Mouse (Mus musculus): ENCODE measurements at regions not wholly inside any gene's neighbourhood (a gene's known extent, or its start where the extent isn't known, plus 50 kb on each side); places are given as distances from the start of the nearest gene placed in this dataset.

DNA sequence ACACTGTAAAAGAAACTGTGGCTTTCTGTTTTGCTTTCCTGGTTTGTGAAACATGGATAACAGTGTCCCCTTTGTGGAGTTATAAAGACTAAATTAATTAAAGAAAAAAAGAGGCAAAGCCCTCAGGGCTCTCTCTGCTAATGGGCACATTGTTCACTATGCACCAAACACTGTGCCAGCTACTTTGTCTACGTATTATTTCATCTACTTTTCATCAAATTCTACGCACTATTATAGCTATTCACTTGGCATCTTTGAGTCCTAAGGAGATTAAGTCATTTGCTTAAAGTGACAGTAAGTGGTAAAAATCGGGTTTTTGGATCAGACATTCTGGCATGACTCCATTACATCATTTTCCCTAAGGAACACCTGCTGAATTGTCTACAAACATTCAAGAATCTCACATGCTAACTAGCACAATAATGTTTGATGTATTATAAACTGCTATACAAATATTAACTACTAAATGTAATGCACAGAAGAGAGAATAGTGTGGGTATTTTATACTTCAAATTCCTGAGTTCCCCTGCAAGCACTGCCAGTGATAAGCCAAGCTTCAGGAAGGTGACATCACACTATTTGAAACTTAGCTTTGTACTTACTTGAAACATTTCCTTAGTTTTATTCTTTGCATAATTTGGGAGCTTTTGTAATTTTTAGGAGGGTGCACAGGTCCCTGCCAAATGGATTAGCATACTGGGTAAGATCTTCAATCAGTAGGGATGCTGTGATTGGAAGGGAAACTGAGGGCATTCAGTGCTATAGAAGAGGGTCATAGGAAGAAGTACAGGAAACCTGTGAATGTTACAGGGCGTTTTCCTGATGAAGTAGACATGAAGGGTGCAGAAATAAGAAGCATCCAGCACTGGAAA lies 504.7 kb upstream of the Sel1l start:
- H3K4me3 ChIP-seq, result no peak overlapping the region
- no peak overlapping the region for H3K4me2 ChIP-seq (replicated peaks)
- no peak for ATAC-seq (ENCODE audit: low FRiP score, low read depth)
- WGBS, result 71% methylated on average over 4 of the region's 4 CpGs
- no peak overlapping the region for H3K27ac ChIP-seq
- H3K9ac ChIP-seq, result no peak overlapping the region
- no peaks in the 10 kb centered on the region for H3K27me3 ChIP-seq
- H3K36me3 ChIP-seq, result no peaks in the 10 kb centered on the region
- H3K9me3 ChIP-seq, result no peaks in the 10 kb centered on the region
- no peaks in the 10 kb centered on the region for H3K4me1 ChIP-seq

DNA sequence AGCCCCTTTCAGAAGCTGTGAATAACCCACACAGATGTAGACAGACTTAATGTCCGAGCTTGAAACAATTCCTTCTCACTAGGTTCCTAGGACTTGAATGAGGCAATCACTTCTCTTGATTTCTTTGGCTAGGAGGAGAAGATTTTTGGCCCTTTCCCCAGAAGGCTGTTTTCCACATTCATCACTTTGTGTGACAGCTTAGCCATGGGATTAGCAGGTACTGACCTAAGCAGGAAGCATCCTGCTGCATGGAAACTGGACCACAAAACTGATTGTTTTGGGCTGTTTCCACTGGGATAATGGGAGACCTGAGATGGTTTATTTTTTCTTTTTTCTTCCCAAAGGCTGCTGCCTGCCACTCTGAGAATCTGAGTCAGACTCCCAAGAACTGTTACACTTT lies 469.3 kb upstream of the Sel1l start:
- WGBS, result 67% methylated on average over 1 of the region's 1 CpGs
- no peaks in the 10 kb centered on the region for H3K36me3 ChIP-seq
- H3K27ac ChIP-seq, result no peak overlapping the region
- no peaks in the 10 kb centered on the region for H3K4me1 ChIP-seq
- no peak overlapping the region for H3K4me2 ChIP-seq (replicated peaks)
- ATAC-seq (ENCODE audit: low FRiP score, low read depth), result no peak
- H3K27me3 ChIP-seq, result no peaks in the 10 kb centered on the region
- H3K9ac ChIP-seq, result no peak overlapping the region
- H3K4me3 ChIP-seq, result no peak overlapping the region
- H3K9me3 ChIP-seq, result no peaks in the 10 kb centered on the region

DNA sequence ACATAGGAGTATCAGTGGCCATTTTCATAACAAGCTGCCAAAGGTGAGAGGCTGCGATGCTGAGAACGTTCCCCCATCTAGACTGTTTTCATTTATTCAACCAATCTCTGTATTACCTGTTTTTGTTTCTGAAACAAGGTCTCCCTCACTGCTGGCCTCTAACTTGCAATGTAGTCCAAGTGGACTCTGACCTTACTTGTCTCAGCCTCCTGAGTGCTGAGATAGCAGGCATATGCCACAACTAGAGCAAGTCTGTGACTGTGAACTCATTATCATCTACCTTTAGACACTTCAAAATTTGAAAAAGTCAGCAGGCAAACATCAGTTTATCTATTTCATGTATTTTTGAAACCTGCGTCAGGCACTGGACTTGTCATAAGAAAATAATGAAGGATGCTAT lies 468.7 kb upstream of the Sel1l start:
- no peaks in the 10 kb centered on the region for H3K4me1 ChIP-seq
- no peak overlapping the region for H3K4me2 ChIP-seq (replicated peaks)
- no peaks in the 10 kb centered on the region for H3K27me3 ChIP-seq
- H3K4me3 ChIP-seq, result no peak overlapping the region
- H3K36me3 ChIP-seq, result no peaks in the 10 kb centered on the region
- no peak overlapping the region for H3K27ac ChIP-seq
- 91% methylated on average over 3 of the region's 3 CpGs for WGBS
- H3K9ac ChIP-seq, result no peak overlapping the region
- no peaks in the 10 kb centered on the region for H3K9me3 ChIP-seq
- ATAC-seq (ENCODE audit: low FRiP score, low read depth), result no peak

GRCm38 (mm10) chr12:92316285-92316684 lies 467.3 kb upstream of the Sel1l start:
- no peak for ATAC-seq (ENCODE audit: low FRiP score, low read depth)
- Histone ChIP-seq H3K4me2 (replicated peaks) (no peak overlapping the region), H3K9me3 (no peaks in the 10 kb centered on the region), H3K36me3 (no peaks in the 10 kb centered on the region), H3K9ac (no peak overlapping the region), H3K4me1 (no peaks in the 10 kb centered on the region), H3K27me3 (no peaks in the 10 kb centered on the region), H3K4me3 (no peak overlapping the region), H3K27ac (no peak overlapping the region)

DNA sequence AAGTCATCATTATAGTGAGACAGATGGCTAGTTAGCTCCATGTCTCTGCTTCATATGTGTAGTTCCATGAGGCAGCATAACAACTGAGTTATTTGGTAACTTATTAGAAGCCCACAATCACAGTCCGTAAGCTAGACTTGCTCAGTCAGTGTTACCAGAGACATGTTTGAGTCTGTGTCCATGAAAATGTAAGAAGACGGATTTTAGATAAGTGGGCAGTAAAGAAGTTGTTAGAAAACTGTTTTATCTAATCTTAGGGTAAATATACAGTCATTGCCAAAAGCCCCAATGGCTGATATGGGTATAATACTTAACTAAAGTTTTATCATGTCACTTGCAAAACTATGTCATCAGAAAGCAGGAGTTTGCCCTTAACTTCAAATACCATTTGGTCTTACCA lies 466.9 kb upstream of the Sel1l start:
- no peak overlapping the region for H3K27ac ChIP-seq
- no peaks in the 10 kb centered on the region for H3K27me3 ChIP-seq
- H3K4me3 ChIP-seq, result no peak overlapping the region
- no peak overlapping the region for H3K4me2 ChIP-seq (replicated peaks)
- WGBS, result 93% methylated on average over 2 of the region's 2 CpGs
- no peak for ATAC-seq (ENCODE audit: low FRiP score, low read depth)
- no peaks in the 10 kb centered on the region for H3K4me1 ChIP-seq
- no peak overlapping the region for H3K9ac ChIP-seq
- H3K36me3 ChIP-seq, result no peaks in the 10 kb centered on the region
- no peaks in the 10 kb centered on the region for H3K9me3 ChIP-seq

- Histone ChIP-seq H3K27me3 (peaks cover 4% of the 10 kb centered on the region; the same call in 1 of the 2 replicates), H3K9me3 (no peaks in the 10 kb centered on the region), H3K4me1 (no peaks in the 10 kb centered on the region), H3K4me3 (no peak overlapping the region), H3K36me3 (no peaks in the 10 kb centered on the region), H3K9ac (no peak overlapping the region), H3K4me2 (replicated peaks) (no peak overlapping the region), H3K27ac (no peak overlapping the region)
- no peak; the same call in 1 of the 2 replicates for ATAC-seq (ENCODE audit: low FRiP score, low read depth)
- 25% methylated on average over 14 of the region's 14 CpGs for WGBS
Measured at GRCm38 (mm10) chr12:92302951-92303591, 454.1 kb upstream of the Sel1l start.

DNA sequence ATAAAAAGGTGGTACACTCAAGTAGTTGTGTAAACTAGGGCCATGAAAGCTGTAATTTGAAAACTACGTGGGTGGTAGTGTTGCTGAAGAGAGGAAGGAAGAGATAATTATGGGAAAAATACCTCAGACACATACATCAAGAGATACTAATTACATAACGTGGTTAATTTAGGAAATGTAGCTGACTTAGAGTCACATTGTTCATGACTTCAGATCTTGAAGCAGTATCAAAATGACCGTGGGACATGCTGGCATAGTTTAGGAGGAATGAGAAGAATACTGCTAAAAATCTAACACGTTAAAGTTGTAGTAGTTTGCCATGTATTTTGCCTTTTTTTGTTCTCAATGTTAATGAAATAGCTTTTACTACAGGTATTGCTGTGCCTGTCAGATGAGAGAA lies 445.9 kb upstream of the Sel1l start:
- no peak overlapping the region for H3K9ac ChIP-seq
- H3K27me3 ChIP-seq, result no peaks in the 10 kb centered on the region
- WGBS, result 75% methylated on average over 4 of the region's 4 CpGs
- 0 out of 2 replicates have a peak, but pooled peaks cover 8% of the 10 kb centered on the region for H3K4me1 ChIP-seq
- no peak for ATAC-seq (ENCODE audit: low FRiP score, low read depth)
- no peak overlapping the region for H3K4me2 ChIP-seq (replicated peaks)
- no peak overlapping the region for H3K4me3 ChIP-seq
- no peaks in the 10 kb centered on the region for H3K36me3 ChIP-seq
- H3K27ac ChIP-seq, result no peak overlapping the region
- H3K9me3 ChIP-seq, result no peaks in the 10 kb centered on the region

GRCm38 (mm10) chr12:92293341-92293720 lies 444.4 kb upstream of the Sel1l start:
- Histone ChIP-seq H3K4me3 (no peak overlapping the region), H3K27ac (no peak overlapping the region), H3K36me3 (no peaks in the 10 kb centered on the region), H3K27me3 (no peaks in the 10 kb centered on the region), H3K4me1 (0 out of 2 replicates have a peak, but pooled peaks cover 8% of the 10 kb centered on the region), H3K9ac (no peak overlapping the region), H3K9me3 (no peaks in the 10 kb centered on the region), H3K4me2 (replicated peaks) (no peak overlapping the region)
- ATAC-seq (ENCODE audit: low FRiP score, low read depth), result no peak

DNA sequence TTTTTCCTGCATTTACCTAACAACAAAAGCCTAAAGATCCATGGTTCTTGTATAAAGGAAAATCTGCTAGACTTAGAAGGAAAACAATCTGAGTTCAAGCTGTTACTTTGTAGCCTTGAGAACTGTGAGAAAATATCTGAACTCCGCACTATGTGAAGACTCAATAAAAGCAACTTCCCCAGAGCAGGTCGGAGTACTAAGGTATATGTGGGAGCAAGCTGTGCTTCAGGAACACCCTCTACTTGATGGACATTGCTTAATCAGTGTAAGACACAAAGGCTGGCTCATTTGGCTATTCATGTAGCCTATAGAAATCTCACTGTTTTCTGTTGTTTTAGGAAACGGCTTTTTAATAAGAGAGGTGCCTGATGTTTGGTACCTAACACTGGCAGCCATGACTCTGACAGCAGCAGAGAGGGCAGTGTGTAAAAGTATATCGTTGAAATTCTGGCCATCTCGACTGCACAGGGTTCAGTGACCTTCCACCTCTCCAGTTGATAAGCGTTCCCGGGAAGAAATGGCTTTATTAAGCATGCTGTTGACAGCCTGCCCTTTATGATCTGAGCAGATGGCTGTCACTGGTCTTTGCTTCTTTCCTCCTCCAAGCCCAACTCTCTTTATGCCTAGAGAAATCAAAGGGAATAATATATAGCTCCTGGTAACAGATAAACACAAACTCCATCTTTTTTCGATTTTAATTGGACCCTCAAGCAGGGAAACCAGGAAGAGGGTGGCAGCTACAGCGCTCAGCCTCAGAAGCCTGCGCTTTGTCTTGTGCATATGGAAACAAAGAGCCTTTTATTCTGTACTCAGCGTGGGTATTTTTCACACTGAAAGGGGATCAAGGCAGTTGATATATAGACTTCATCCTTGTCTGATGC lies 443.7 kb upstream of the Sel1l start:
- Histone ChIP-seq H3K4me1 (0 out of 2 replicates have a peak, but pooled peaks cover 8% of the 10 kb centered on the region), H3K4me2 (replicated peaks) (no peak overlapping the region), H3K4me3 (no peak overlapping the region), H3K9ac (no peak overlapping the region), H3K27me3 (no peaks in the 10 kb centered on the region), H3K36me3 (no peaks in the 10 kb centered on the region), H3K27ac (no peak overlapping the region), H3K9me3 (no peaks in the 10 kb centered on the region)
- ATAC-seq (ENCODE audit: low FRiP score, low read depth), result no peak
- 32% methylated on average over 11 of the region's 11 CpGs for WGBS

- Histone ChIP-seq H3K4me3 (no peak overlapping the region), H3K4me2 (replicated peaks) (no peak overlapping the region), H3K36me3 (no peaks in the 10 kb centered on the region), H3K9me3 (no peaks in the 10 kb centered on the region), H3K4me1 (0 out of 2 replicates have a peak, but pooled peaks cover 8% of the 10 kb centered on the region), H3K9ac (no peak overlapping the region), H3K27ac (no peak overlapping the region), H3K27me3 (no peaks in the 10 kb centered on the region)
- 81% methylated on average over 1 of the region's 1 CpGs for WGBS
- no peak for ATAC-seq (ENCODE audit: low FRiP score, low read depth)
Measured at GRCm38 (mm10) chr12:92291490-92291889, 442.5 kb upstream of the Sel1l start.

- Histone ChIP-seq H3K9ac (no peak overlapping the region), H3K27ac (no peak overlapping the region), H3K36me3 (no peaks in the 10 kb centered on the region), H3K27me3 (no peaks in the 10 kb centered on the region), H3K4me2 (replicated peaks) (no peak overlapping the region), H3K4me1 (no peaks in the 10 kb centered on the region), H3K4me3 (no peak overlapping the region), H3K9me3 (no peaks in the 10 kb centered on the region)
- ATAC-seq (ENCODE audit: low FRiP score, low read depth), result no peak
- WGBS, result 92% methylated on average over 5 of the region's 5 CpGs
Measured at GRCm38 (mm10) chr12:92285511-92285910, 436.6 kb upstream of the Sel1l start.

DNA sequence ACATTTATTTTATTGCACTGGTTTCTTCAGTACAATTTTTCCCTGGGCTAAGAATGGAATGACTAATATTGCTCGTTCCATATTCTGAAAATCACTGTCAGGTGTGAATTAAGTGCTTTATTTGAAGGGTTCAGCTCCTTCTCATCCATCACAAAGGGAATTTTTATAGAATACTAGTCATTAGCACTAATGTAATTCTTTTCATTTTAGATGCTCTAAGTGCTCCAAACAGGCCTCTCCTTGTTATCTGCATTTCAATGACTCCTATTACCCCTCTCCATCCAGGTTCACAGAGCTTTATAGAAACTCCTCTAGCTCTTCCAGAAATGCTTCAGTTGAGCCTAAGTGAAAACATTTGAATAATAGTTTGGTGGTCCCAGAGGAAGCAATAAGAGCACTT lies 431.5 kb upstream of the Sel1l start:
- no peak overlapping the region for H3K4me3 ChIP-seq
- H3K36me3 ChIP-seq, result no peaks in the 10 kb centered on the region
- H3K9ac ChIP-seq, result no peak overlapping the region
- no peaks in the 10 kb centered on the region for H3K9me3 ChIP-seq
- no peak for ATAC-seq (ENCODE audit: low FRiP score, low read depth)
- H3K27me3 ChIP-seq, result no peaks in the 10 kb centered on the region
- no peak overlapping the region for H3K4me2 ChIP-seq (replicated peaks)
- 65% methylated on average over 1 of the region's 1 CpGs for WGBS
- 0 out of 2 replicates have a peak, but pooled peaks cover 5% of the 10 kb centered on the region for H3K4me1 ChIP-seq
- no peak overlapping the region for H3K27ac ChIP-seq

Data from limb, embryonic 13.5 days (tissue).